Mouse (Mus musculus) kidney, adult 2 months (tissue): ENCODE measurements around the gene Vamp5.

Experiments
- CTCF ChIP-seq: fragments of 200-500 bp; conservative IDR thresholded peaks from 2 replicates; pipeline ENCODE4 v1.5.1; 2011; ENCODE audit warnings: low read depth, mild to moderate bottlenecking, control low read depth, low read length, moderate library complexity, mixed read lengths; ENCODE audit not compliant: insufficient read depth, insufficient read length
- POLR2A ChIP-seq: fragments of 200-500 bp; IDR thresholded peaks from one replicate; pipeline ENCODE4 v1.6.1; 2011; ENCODE audit warnings: low read depth, low read length, control low read depth

GRCm38 (mm10) chr6:72420901-72421300 is 40.6 kb upstream of the Vamp5 start:
- TF ChIP-seq CTCF (no peak), POLR2A (no peak)
